Mouse (Mus musculus) frontal cortex, postnatal 10 days (tissue): Measurements from ENCODE around the gene Rmnd5a.
A peak's percentile ranks its signal among the peaks of the same experiment; 100 is the strongest.
"Not testable (repeated sequence)": the region's sequence is repeated elsewhere in the genome, so short reads cannot be mapped to it uniquely, and the experiment has no call there.

Source experiments
- DNase-seq, 2 experiments: peaks; one replicate each; pipeline ENCODE4 v3.0.0; 2022; ENCODE audit warnings: low spot score in 2 of 2, mixed read lengths in 1 of 2

The Rmnd5a gene

DNA sequence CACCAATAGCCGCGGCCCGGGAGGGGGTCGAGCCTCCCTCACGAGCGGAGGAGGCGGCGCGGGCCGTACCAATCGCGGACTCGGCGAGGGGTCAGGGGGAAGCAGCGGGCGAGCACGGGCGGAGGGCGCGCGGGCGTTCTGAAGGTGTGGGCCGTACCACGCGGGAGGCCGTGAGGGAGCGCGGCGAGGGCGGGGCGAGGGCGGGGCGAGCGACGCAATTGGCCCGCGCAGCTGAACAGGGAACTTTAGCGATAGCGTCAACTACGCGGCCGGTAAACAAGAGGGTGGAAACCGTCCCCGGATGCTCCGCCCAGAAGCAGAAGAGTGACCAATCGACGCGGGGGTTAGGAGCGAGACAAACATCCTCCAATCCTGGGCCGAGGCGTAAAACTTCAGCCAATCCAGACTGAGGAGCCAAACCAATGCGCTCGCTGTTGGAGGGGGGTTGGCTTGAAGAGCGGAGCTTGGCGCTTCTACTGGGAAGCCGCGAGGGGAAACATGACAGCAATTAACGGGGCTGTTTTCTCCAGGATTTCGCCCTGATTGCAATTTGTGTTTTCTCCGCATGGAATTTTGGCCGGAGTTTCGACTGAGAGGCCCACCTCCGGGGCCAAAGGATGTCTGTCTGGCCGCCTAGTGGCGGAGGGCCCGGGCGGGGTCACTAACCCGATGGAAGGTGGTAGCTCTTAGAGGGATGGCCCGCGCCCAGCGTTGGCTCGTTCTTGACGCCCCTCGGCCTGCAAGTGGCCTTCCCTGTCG, at the start of gene Rmnd5a:
Gene Rmnd5a, minus strand, starts transcription at position 146 of the 759 bp plus-strand sequence.
- peak; percentile 98 for DNase-seq

DNA sequence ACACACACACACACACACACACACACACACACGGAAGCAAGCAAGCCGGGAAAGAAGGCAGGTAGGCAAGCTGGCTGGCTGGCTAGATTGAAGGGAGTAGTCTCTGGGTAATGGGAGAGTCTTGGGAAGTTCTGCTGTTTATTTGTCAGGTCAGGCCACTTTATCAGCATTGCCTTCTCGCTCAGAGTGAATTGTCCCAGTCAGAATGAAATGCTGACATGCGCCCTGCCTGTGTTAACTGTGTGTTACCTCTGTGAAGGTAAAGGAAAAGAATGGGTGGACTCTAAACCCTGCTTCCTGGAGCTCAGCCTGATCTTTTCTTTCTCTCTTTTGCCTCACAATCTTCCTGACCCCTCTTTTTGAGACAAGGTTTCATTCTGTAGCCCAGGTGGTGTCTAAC, 47.5 kb upstream of the Rmnd5a start:
- no peak for DNase-seq

DNA sequence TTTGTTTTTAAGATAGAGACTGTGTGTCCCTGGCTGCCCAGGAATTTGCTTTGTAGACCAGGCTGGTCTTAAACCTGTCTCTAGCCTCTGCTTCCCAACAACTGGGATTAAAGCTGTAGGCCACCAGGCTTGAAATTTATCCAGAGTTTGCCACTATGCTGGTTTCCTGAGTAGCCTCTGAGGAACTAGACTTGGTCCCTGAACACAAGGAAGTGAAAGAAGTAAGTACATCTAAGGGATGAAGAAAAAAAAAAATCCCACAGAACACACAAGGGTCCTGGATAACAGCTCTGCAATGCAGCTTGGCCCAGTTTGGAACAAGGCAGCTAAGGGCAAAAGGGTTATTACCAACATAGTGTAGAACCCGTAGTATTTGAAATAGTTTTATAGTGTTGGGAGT, 46.4 kb upstream of the Rmnd5a start:
- no peak for DNase-seq

DNA sequence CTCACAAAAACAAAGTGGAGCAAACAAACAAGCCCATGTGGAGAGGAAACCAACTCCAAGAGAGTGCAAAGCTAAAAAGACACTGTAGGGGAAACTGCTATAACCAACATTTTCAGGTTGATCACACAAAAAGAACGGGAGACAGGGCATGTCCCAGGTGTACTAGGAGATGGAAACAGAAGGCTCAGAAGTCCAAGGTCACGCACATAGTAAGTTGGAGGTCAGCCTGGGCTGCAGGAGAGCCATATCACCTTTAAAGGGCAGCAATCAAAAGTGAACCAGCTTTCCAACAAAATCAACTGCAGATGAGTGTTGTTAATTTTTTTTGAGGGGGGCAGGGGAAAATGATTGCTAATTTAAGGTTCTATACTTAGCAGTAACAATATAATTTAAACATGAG, 45.8 kb upstream of the Rmnd5a start:
- DNase-seq: no peak

DNA sequence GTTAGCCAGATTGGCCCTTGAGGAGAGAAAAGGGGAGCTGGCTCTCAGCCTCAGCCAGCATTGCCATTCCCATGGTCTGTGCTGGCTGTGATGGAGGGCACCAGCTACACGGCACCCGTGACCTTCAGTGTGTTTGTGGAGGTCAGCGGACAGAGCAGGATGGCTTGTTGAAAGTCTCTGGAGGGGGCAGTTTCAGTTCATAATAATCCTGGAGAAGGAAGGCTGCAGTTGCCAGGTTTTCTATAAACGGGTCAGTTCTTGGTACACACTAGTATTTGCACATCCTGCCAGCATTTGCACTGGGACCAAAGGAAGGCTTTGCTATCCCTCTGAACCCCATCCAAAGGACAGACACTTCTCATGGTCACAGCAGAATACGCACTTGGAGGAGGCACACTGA, 44.8 kb upstream of the Rmnd5a start:
- DNase-seq: no peak

DNA sequence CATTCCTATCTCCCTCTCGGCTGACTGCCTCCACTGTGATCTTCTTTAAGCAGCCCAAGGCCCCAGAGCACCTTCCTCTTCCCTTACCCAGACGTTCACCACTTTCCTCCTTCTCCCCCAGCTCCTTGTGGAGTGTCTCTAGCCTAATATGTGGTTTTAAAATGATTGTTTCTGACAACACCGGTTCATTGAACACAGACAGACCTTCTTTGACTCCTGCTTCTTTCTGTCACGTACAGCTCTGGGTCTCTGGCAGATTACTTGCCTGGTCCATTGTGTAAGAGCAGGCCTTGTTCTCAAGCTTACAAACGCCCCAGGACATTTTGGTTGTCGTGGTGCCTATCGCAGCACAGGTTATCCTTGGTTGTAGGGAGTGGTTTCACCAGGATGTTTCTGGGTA, 40.7 kb upstream of the Rmnd5a start:
- no peak for DNase-seq

DNA sequence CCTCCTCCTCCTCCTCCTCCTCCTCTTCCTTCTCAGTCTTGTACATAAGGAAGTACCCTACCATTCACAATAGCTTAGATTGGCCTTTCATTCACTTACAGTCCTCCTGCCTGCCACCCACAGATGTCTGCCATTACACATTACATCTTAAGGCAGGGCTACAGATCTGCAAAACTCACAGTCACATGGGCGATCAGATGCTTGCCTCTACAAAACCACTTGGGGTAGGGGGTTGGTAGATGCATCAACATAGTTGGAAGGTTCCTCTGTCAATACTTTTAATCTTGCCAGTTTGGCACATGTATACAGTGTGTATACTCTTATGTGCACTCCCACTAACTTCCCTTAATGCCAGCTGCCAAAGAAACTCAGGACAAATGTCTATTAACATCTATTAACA, 39.7 kb upstream of the Rmnd5a start:
- DNase-seq: no peak

DNA sequence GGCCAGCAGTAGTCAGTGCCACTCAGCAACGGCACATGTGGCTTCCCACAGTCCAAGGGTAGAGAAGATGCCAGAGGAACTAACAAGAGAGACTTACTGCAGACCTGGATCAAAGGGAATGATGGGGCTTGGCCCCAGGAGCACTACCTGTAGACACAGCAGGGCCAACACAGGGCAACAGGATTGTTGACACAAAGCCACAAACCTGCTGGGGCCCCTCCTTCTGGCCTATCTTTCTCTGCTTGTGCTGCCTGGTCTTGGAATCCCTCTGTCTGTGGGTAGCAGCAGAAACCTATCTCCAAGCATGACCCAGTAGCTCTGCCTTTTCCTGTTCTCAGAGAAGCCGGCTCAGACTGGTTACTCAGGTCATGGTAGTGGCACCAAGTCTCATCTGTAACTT, 39.2 kb upstream of the Rmnd5a start:
- DNase-seq: not testable (repeated sequence)

DNA sequence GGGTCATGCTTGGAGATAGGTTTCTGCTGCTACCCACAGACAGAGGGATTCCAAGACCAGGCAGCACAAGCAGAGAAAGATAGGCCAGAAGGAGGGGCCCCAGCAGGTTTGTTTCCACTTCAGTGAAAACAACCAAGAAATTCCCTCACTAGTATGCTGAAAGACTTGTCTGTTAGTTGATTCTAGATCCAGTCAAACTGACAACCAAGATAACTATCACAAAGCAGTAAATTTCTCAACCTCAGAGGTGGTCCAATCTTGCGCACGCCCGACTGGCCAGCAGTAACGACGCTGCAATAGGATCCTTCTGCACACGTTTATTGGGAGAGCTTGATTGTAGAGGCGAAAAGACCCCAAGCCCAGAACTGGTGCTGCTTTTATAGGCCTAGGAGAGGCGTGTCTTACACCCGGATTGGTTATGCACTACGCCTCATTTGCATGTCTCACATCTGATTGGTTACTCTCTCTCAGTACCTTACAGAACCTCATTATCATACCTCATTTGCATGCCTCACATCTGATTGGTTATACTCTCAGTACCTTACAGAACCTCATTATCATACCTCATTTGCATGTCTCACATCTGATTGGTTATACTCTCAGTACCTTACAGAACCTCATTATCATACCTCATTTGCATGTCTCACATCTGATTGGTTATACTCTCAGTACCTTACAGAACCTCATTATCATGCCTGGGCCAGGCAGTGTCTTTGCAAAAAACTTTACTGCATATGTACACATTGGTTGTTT, 38.6 kb upstream of the Rmnd5a start:
- DNase-seq: not testable (repeated sequence)

DNA sequence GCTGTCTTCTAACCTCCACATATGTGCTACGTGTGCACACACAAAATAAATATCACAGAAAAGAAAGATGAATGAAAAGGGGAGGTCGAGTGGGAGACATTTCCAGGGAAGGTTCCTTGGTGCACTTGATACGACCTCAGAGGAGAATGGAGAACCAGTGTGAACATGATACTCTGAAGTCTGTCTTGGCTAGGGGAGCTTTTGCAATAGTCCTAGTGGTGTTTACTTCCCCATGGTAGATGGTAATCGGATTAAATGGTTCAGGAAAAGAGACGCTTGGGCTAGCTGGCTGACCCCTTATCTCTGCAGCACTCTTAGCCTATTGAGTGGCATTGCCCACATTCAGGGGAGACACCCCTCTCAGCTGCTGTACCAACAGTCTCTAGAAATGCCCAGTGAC, 36.3 kb upstream of the Rmnd5a start:
- no peak for DNase-seq

DNA sequence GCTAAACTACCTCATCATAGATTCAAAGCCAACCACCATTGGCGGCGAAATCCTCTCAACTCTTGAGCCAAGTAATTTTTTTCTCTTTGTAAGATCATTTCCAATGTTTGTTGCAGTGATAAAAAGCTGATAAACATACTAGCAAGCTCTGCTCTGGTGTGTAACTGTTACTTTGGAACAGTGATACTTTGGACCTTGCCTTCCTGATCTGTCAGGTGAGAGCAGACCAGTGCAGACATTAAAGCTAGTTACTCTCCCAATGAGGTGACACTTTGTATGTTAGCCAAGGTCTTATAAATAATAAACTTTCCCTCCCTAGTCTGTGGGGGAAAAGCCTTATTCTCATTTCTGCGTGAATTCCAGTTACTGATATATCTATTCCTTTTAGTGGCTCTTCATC, 35.2 kb upstream of the Rmnd5a start:
- no peak for DNase-seq

DNA sequence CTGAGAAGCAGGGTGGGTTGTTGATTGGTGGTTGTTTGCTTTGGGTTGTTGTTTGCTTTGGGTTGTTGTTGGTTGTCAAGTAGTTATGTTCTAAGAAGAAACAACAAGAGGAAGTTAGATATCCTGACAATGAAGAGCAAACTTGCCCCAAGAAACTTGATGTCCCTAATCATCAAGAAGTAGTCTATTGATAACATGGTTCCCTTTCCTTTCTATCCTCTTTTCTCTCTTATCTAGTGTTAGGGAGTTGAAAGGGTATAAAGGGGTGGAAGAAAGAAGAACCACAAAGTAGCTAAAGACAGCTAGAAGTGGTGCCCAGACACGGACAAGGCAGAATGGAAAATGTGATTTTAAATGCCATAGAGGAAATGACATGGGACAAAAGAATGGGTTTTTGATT, 32.3 kb upstream of the Rmnd5a start:
- no peak for DNase-seq

DNA sequence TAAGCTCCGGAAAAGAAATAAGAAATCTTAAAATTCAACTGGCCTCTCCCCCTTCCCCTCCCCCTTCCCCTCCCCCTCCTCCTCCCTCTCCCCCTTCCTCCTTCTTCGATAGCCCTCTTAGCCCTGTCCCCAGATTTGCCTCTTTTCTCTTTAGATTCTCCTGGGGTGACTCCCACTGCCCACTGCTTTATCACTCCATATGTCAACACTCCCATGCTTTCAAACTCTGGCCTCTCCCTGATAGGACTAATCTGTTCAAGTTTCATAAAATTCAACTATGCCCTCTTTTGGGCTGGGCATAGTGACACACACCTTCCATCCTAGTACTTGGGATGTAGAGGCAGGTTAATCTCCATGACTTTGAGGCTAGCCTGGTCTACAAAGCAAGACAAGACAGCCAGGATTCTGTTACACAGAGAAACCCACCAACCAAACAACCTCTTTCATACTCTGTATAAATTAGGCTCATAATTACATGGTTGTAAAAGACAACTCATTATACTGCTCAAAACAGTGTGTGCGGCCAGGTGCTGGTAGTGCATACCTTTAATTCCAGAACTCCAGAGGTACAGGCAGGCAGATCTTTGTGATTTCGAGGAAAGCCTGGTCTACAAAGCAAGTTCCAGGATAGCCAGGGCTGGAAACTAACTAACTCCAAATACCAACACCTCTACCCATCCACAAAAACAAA, 31.5 kb upstream of the Rmnd5a start:
- DNase-seq: no peak

DNA sequence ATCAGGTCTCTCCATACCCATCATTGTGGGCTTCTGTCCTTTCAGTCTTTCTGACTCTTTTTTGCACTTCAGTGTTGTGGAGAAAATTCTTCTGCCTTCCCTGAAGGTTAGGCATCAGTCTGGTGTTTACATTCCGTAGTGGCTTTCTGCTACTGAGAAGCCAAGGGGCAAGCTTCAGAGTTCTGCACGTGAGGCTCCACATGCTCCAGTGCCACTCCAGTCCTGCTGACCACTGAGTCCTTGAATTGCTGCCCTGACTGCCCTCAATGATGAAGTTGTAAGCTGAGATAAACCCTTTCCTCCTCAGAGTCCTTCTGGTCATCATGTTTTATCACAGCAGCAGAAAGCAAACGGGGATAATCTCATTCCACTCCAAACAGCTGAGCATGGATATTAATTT, 28.9 kb upstream of the Rmnd5a start:
- DNase-seq: no peak

DNA sequence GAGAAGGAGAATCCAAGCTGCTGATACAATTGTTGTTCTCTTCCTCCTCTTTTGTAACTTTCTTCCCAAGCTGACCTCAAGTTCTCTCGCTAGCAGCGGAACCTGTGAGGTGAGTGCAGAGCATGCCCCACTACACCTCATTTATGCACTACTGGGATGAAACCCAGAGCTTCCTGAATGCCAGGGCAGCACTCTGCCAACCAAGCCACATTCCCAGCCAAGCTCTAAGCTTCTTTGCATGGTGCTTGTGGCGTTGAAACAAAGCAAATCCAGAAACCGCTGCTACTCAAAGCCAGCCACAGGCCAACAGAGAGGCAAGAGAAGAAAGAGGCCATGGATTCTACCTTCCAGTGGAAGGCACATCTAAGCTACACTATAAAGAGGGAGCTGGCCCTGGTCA, 27.3 kb upstream of the Rmnd5a start:
- no peak for DNase-seq

DNA sequence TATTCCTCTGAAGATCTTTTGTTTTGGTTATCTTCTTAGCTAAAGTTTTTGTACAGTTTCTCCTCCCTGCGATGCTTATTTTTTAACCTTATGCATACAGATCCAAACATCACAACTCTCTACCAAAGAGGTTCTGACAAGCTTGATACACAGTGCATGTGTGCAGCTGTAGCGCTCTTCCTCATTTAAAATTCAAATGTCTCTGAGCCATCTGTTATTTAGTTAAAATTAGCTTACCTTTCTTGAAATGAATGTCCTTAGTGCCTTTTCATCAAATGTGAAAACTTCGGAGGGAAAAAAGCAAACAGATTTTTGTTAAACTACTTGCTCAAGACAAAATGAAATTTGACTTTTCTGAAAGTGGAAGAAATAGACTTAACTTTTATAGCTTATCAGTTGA, 24.7 kb upstream of the Rmnd5a start:
- no peak for DNase-seq

DNA sequence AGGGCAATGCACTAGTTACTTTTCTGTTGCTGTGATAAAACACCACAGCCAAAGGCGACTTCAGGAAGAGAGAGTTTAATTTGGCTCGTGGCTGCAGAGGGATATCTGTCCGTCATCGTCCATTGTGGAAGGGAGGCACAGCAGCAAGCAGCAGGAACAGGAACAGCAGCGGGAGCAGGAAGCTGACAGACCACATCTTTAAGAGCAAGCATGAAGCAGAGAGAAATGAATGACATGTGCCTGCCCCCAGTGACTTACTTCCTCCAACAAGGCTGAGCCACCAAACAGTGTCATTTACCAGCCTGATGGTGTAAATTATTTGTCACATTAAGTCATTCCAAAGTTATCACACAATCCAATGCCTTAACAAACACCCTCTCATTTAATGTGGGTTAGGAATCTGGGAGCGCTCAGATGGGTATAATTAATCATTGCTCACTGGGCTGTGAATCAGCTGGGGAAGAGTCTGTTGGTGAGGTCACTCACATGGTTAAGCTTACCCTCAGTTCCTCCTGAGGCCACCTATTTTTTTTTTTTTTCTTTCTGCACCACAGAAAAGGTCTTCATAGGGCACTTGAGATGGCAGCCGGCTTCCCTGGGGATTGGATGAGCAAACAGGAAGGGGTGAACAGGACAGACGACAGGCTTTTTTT, 17.6 kb upstream of the Rmnd5a start:
- DNase-seq: no peak

DNA sequence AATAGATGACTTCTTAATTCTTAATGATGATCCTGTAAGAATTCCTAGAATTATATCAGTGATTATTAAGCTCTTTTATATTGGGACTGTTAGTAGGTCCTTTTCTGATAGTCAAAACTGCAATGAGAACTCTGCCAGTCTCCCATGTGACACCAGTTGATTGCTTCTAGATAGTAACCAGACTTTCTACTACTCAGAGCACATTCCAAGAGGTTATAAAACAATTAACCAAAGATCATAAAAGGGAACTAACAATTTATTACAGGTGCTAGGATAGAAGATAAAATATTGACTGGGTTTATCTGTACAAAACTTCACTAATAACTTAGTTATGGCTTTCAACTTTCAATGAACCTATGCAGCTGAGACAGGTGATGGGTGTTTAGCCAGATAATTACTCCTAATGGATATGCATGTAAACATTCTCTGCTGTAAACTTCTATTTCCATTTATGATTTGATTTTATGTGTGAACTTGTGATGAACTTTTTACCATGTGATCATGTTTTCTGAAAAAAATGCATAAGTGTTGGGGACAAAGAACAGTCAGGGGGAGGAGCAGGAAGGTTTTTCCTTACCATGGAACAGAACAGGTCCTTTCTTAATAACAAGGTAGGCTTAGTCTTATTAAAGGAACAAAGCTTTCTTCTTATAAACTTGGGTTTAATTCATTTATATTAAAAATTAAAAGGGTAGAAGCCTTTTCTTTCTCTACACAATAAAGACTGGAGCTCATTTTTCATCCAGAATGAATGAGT, 13.7 kb upstream of the Rmnd5a start:
- DNase-seq: not testable (repeated sequence)

DNA sequence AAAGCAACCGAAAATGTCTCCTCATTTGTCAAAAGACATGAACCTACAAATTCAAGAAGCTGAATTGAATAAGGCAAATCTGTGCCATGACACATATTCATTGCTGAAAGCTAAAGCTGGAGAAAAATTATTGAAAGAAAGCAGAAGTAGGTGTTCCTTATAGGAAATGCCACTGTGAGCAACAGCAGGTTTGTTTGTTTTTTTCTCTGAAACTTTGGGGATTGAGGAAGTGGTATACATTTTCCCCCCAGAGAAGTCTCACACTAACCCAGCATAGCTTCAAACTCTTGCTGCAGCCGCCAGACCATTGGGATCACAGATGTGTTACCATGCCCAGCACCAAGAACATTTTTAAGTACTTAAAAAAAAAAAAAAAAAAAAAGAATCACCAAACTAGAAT, 12.4 kb upstream of the Rmnd5a start:
- no peak for DNase-seq

DNA sequence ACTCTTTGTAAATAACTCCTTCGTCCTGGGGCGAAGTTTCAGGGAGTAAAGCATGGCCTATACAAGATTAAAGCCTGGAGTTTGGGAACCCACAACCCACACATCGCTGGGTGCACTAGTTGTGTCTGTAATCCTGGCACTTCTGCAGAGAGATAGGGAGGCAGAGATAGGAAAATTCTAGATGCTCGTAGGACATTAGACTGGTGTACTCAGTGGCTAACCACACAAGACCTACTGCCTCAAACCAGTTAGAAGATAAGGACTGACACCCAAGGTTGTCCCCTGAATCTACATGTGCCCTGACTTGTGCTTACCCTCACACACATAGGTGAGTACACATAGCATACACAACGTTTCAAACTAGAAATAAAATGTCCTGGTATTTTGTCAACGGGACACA, 5.1 kb upstream of the Rmnd5a start:
- no peak for DNase-seq

DNA sequence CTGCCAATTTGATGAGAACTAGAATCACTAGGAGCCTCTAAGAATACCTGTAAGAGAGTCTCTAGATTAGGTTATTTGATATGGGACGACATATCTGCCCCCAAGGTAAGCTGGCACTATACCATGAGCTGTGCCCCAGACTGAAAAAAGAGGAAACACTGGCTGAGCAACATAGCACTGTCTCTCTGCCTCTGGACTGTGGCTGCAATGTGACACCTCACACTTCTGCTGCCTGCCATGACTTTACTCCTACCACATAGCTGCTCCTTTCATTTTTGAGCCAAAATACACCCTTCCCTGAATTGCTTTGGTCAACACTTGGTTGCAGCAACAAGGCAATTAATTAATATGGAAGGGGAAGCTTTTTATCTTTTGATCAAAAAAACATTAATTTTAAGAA, 4.3 kb upstream of the Rmnd5a start:
- no peak for DNase-seq

DNA sequence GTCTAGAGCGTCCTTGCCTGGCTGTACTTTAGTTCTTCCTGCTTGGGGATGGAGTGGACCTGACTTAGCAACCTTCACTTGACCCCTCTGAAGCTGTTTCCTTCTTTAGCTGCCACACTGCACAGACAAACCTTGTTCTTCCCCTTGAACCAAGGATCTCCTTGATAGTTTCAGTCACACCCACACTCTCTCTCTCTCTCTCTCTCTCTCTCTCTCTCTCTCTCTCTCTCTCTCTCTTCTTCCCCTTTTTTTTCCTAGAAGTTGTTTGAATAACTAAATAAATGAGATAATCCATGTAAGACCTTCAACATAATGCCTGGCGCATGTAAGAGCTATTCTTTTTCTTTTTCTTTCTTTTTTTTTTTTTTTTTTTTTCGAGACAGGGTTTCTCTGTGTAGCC, 1.7 kb upstream of the Rmnd5a start:
- no peak for DNase-seq
